In the genomic region with DNA sequence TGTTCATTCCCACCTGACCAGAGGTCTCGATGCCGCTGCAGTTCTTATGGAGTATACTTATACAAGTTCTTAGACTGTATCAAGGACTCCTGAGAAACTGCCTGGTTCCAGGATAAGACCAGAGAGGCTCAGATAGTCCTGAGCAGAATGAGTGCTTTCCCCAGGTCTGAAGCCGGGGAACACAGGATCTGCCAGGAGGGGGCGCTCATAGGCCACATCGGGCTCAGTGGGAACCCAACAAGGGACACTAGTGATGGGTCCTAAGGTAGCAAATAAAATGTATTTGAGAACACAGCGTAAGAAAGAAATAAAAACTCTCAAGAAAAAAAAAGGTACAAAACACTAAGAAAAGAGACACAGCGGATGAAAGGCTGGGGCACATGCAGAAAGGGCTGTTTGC, we compare ENCODE assay signal across 9 mouse cellular contexts.
DNase-seq lines count a peak whose midpoint lies in the region; TF ChIP-seq lines count a peak whose summit lies in the region.
"Had no signal": no experiment of that assay in that cellular context is flagged by ENCODE, and none has a peak within 500 bp of the region (broad histone marks: within the 10 kb centered on the region; RNA-seq: fewer than 3 reads in every experiment).

No protein-coding gene starts in this region.

- no peaks in the 10 kb centered on the region for H3K27me3 ChIP-seq in heart, adult 2 months (ENCODE audit: control insufficient read depth, insufficient read depth, low read length)
- no peaks in the 10 kb centered on the region for H3K27me3 ChIP-seq in ES-Bruce4 (ENCODE audit: control insufficient read depth, insufficient read depth, low read length, poor library complexity, severe bottlenecking)
- H3K27me3 ChIP-seq: liver, embryonic 13.5 days had no signal

- no peaks in the 10 kb centered on the region for H3K9me3 ChIP-seq in ES-Bruce4 (replicated peaks; ENCODE audit: control insufficient read depth, insufficient read depth, low read length, poor library complexity, severe bottlenecking)
- H3K9me3 ChIP-seq: liver, embryonic 13.5 days had no signal

- H3K79me2 ChIP-seq in heart, adult 2 months (replicated peaks; ENCODE audit: control insufficient read depth, insufficient read depth, low read length) = no peaks in the 10 kb centered on the region

- H3K4me1 ChIP-seq in heart, adult 2 months (ENCODE audit: control insufficient read depth, insufficient read depth, low read length) = no peaks in the 10 kb centered on the region
- no peaks in the 10 kb centered on the region for H3K4me1 ChIP-seq in ES-Bruce4 (ENCODE audit: control insufficient read depth, insufficient read depth, low read length)
- H3K4me1 ChIP-seq: liver, embryonic 13.5 days had no signal

- peak; percentile 51 for TF ChIP-seq CTCF in heart, adult 2 months (IDR thresholded peaks at IDR 0.05)
- peak; percentile 63 for TF ChIP-seq CTCF in ES-Bruce4 (IDR thresholded peaks at IDR 0.05; ENCODE audit: low read depth, low read length)

- no peak overlapping the region for H3K4me3 ChIP-seq in heart, adult 2 months
- no peak overlapping the region for H3K4me3 ChIP-seq in ES-Bruce4 (ENCODE audit: low read depth, low read length)
- H3K4me3 ChIP-seq: liver, embryonic 13.5 days had no signal

- DNase-seq in heart, adult 2 months = no peak
- no peak for DNase-seq in heart, postnatal 25 days (ENCODE audit: low spot score)
- DNase-seq in cerebellum, adult 9-10 months = peak; percentile 66
- peak; percentile 31 to 79 for DNase-seq in frontal cortex, postnatal 14 days (ENCODE audit: low spot score in 2 of 2)
- DNase-seq in left cerebral cortex, postnatal 4 days = peak; percentile 83
- DNase-seq in right cerebral cortex, postnatal 36 days (ENCODE audit: low spot score in 2 of 2) = peak; percentile 37 to 54
- no peak for DNase-seq in adipocyte (ENCODE audit: low spot score)
- DNase-seq: liver, embryonic 13.5 days had no signal

- no peak overlapping the region for H3K27ac ChIP-seq in heart, adult 2 months
- H3K27ac ChIP-seq in ES-Bruce4 (ENCODE audit: insufficient read depth, low read length) = no peak overlapping the region
- H3K27ac ChIP-seq: liver, embryonic 13.5 days had no signal

- 41% methylated on average over 7 of the region's 7 CpGs for WGBS in heart, adult 2 months

- no peak for TF ChIP-seq EP300 in heart, adult 2 months (IDR thresholded peaks at IDR 0.05; ENCODE audit: insufficient read depth, low read depth, low read length)
- TF ChIP-seq EP300 in ES-Bruce4 (IDR thresholded peaks at IDR 0.05; ENCODE audit: insufficient read depth, low read depth, low read length) = no peak

- intact Hi-C loops in heart, adult 2 months (cut with DNase I) = no loop called here
- intact Hi-C loops in heart, postnatal 25 days (cut with DNase I) = no loop called here
- intact Hi-C loops in left cerebral cortex, postnatal 4 days (cut with DNase I) = loop anchor here (2.0 kb wide), 1 partner anchor 103 kb away; no protein-coding TSS in a partner anchor

- no peak for TF ChIP-seq POLR2A in heart, adult 2 months (IDR thresholded peaks at IDR 0.05; ENCODE audit: insufficient read depth, low read depth, low read length)
- TF ChIP-seq POLR2A in ES-Bruce4 (IDR thresholded peaks at IDR 0.05; ENCODE audit: insufficient read depth, low read length) = no peak

- H3K9ac ChIP-seq in heart, adult 2 months (ENCODE audit: low read depth, low read length) = no peak overlapping the region
- no peak overlapping the region for H3K9ac ChIP-seq in ES-Bruce4 (ENCODE audit: low read depth, poor library complexity, severe bottlenecking)
- H3K9ac ChIP-seq: liver, embryonic 13.5 days had no signal

- H3K36me3 ChIP-seq in heart, adult 2 months (ENCODE audit: control insufficient read depth, insufficient read depth, low read length) = no peaks in the 10 kb centered on the region
- no peaks in the 10 kb centered on the region for H3K36me3 ChIP-seq in ES-Bruce4 (ENCODE audit: control insufficient read depth, insufficient read depth, low read length, poor library complexity, severe bottlenecking)
- H3K36me3 ChIP-seq: liver, embryonic 13.5 days had no signal

Comparison
In these comparisons a context has a peak if more than half of its experiments do, and no peak if none do; other contexts are left out.
1. DNase-seq: peak in cerebellum, adult 9-10 months (single experiment), frontal cortex, postnatal 14 days (2 of 2), left cerebral cortex, postnatal 4 days (single experiment) and right cerebral cortex, postnatal 36 days (2 of 2); none in heart, adult 2 months (0 of 2), heart, postnatal 25 days (single experiment) and adipocyte (single experiment).